Mouse (Mus musculus) adrenal gland, adult 2 months (tissue): ENCODE data around the gene Gm8127. TPM values are rescaled to one million over a fixed set of nuclear protein-coding genes. Genes with fewer than 3 reads are reported as not detected.

Source experiments
- polyA plus RNA-seq: library from polyadenylated mRNA; depleted of rRNA; stranded (reverse); fragments of >200 nt; gene quantifications from 2 replicates; pipeline ENCODE4 v1.2.3, GENCODE M21; 2012; rRNA removed
- total RNA-seq, 2 experiments: library from RNA; stranded (reverse); gene quantifications; 2 replicates each; pipeline ENCODE4 v1.2.3; 2021

The Gm8127 gene
- total and polyA plus RNA-seq, 3 experiments: not detected

Other genes starting within 250 kb of the Gm8127 start
- gene Gm8094, start 217.2 kb downstream of the Gm8127 start, total RNA-seq: not detected
- not detected in 2 replicates for gene Gm8094, start 217.2 kb downstream of the Gm8127 start, polyA plus RNA-seq
- gene Gm8104, start 193.2 kb downstream of the Gm8127 start, total RNA-seq: not detected
- gene Gm8104, start 193.2 kb downstream of the Gm8127 start, polyA plus RNA-seq: not detected in 2 replicates
- not detected for gene Gm7233, start 114.0 kb downstream of the Gm8127 start, total RNA-seq
- not detected in 2 replicates for gene Gm7233, start 114.0 kb downstream of the Gm8127 start, polyA plus RNA-seq
- gene Gm8122, start 58.5 kb downstream of the Gm8127 start, total RNA-seq: not detected
- not detected in 2 replicates for gene Gm8122, start 58.5 kb downstream of the Gm8127 start, polyA plus RNA-seq
- gene Gm8126, start 35.2 kb downstream of the Gm8127 start, total RNA-seq: not detected
- gene Gm8126, start 35.2 kb downstream of the Gm8127 start, polyA plus RNA-seq: not detected in 2 replicates
- gene Gm9732, start 18.8 kb downstream of the Gm8127 start, total RNA-seq: not detected
- not detected in 2 replicates for gene Gm9732, start 18.8 kb downstream of the Gm8127 start, polyA plus RNA-seq
- not detected for gene 1700001F09Rik, start 54.0 kb upstream of the Gm8127 start, total RNA-seq
- not detected in 2 replicates for gene 1700001F09Rik, start 54.0 kb upstream of the Gm8127 start, polyA plus RNA-seq
- not detected for gene Gm8138, start 122.5 kb upstream of the Gm8127 start, total RNA-seq
- gene Gm8138, start 122.5 kb upstream of the Gm8127 start, polyA plus RNA-seq: not detected in 2 replicates
- gene Gm5799, start 249.7 kb upstream of the Gm8127 start, total RNA-seq: not detected
- gene Gm5799, start 249.7 kb upstream of the Gm8127 start, polyA plus RNA-seq: not detected in 2 replicates